Mouse (Mus musculus) liver, adult 2 months (tissue): ENCODE results near the gene Als2.

Experiments
- CTCF ChIP-seq: fragments of 200-500 bp; IDR thresholded peaks from 2 replicates; pipeline ENCODE4 v1.5.1; 2011; ENCODE audit warnings: low read depth, low read length, control low read depth
- POLR2A ChIP-seq: fragments of 200-500 bp; IDR thresholded peaks from 2 replicates; pipeline ENCODE4 v1.6.1; 2011; ENCODE audit warnings: low read length, control low read depth; ENCODE audit not compliant: insufficient read depth; ENCODE audit errors: extremely low read depth

DNA sequence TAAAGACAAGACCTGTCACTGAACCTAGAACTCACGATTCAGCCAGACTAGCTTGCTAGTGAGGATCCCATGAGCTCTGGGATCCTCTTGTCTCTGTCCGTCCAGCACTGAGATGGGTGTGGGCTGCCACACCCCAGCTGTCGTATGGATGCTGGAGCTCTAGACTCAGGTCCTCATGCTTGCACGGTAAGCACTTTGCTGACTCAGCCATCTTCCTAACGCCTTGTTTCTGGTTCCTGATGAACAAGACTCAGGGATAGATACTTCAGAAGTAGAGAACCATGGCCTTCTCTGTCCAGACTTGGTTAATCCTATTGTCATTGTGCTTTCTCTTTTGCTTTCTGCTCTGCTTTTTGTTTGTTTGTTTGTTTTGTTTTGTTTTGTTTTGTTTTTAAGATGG lies 48.8 kb upstream of the Als2 start:
- TF ChIP-seq CTCF = no peak
- no peak for TF ChIP-seq POLR2A
